Mouse (Mus musculus): ENCODE data around the gene Palm2. TPM values are rescaled to one million over a fixed set of nuclear protein-coding genes. Genes with fewer than 3 reads are reported as not detected.

The Palm2 gene
- polyA plus RNA-seq, 1 experiment from 2014 or later: 7.0 TPM

DNA sequence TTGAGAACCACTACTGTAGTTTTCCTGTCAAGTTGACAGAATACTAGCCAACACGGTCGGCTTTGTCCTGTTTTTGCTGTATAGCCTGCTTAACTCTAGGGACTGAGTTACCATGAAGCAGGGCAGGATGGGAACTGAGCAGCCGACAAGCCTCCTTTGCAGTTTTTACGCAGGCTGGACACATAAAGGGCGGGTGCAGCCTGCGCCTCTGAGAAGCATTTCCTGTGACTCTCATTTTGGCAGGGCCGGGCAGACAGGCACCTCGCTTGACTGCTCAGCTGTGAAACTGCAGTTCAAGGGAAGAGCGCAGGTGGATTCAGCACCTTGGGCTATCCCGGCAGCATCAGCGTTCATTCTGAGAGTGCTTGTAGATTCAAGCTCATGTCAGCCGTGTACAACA, 247.5 kb downstream of the Palm2 start:
- ATAC-seq (replicated peaks; ENCODE audit: insufficient number of reproducible peaks, low FRiP score, low TSS enrichment, low read depth) (no peak), DNase-seq (ENCODE audit: low spot score) (no peak)
- no peaks in the 10 kb centered on the region for H3K4me1 ChIP-seq (ENCODE audit: control insufficient read depth, insufficient read depth, low read length)
- no peaks in the 10 kb centered on the region for H3K36me3 ChIP-seq (replicated peaks; ENCODE audit: control insufficient read depth, insufficient read depth, low read depth, low read length)
- no peak overlapping the region for H3K9ac ChIP-seq (replicated peaks; ENCODE audit: low read length)
- H3K4me3 ChIP-seq (ENCODE audit: low read depth, low read length): no peak overlapping the region
- 54% methylated on average over 12 of the region's 12 CpGs for WGBS
- no peaks in the 10 kb centered on the region for H3K27me3 ChIP-seq (ENCODE audit: control insufficient read depth, insufficient read depth, low read length)
- H3K9me3 ChIP-seq (replicated peaks; ENCODE audit: control insufficient read depth, low read length): no peaks in the 10 kb centered on the region
- no peak overlapping the region for H3K27ac ChIP-seq (replicated peaks; ENCODE audit: low read depth, low read length)
- no peak overlapping the region for H3K4me2 ChIP-seq (ENCODE audit: low read depth, low read length)

DNA sequence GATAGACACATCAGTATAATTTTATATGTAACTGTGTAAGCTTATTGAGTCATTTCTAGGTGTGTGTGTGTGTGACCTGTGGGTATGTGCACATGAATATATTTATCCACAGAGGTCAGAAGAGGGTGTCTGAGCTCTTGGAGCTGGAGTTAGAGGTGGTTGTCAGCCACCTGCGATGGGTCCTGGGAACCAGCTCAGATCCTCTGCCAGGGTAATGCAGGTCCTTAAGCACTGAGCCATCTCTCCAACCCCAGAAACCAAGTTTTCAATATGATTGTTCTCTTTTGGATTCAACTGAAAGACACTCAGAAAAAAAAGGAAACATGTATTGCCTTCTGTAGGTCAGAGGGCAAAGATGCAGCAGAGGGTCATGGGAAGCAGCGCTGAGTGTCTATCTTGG, 248.3 kb downstream of the Palm2 start:
- no peak for DNase-seq (ENCODE audit: low spot score)
- no peaks in the 10 kb centered on the region for H3K4me1 ChIP-seq (ENCODE audit: control insufficient read depth, insufficient read depth, low read length)
- 94% methylated on average over 2 of the region's 2 CpGs for WGBS
- no peaks in the 10 kb centered on the region for H3K27me3 ChIP-seq (ENCODE audit: control insufficient read depth, insufficient read depth, low read length)
- H3K36me3 ChIP-seq (replicated peaks; ENCODE audit: control insufficient read depth, insufficient read depth, low read depth, low read length): no peaks in the 10 kb centered on the region
- no peak overlapping the region for H3K4me3 ChIP-seq (ENCODE audit: low read depth, low read length)
- no peak for ATAC-seq (replicated peaks; ENCODE audit: insufficient number of reproducible peaks, low FRiP score, low TSS enrichment, low read depth)
- no peaks in the 10 kb centered on the region for H3K9me3 ChIP-seq (replicated peaks; ENCODE audit: control insufficient read depth, low read length)
- H3K9ac ChIP-seq (replicated peaks; ENCODE audit: low read length): no peak overlapping the region
- no peak overlapping the region for H3K27ac ChIP-seq (replicated peaks; ENCODE audit: low read depth, low read length)
- H3K4me2 ChIP-seq (ENCODE audit: low read depth, low read length): no peak overlapping the region

DNA sequence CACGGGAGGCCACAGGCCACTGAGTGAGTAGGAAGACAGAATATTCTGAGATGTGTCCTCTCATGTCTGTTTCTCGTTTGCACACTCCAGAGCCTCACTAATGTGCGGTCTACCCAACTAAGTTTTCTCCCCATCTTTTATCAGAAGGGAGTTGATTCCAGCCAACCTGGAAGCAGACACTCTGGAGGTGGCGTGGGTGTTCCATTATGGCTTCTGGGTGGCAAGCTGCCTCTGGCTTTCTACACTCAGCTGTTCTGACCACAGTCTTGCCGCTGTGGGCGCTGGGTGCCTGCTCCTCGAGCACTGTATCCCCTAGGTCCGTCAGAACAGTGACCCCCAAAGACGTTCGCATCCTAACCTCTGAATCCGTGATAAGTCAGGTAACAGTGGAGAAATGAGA, 248.9 kb downstream of the Palm2 start:
- H3K27me3 ChIP-seq (ENCODE audit: control insufficient read depth, insufficient read depth, low read length): no peaks in the 10 kb centered on the region
- H3K4me1 ChIP-seq (ENCODE audit: control insufficient read depth, insufficient read depth, low read length): no peaks in the 10 kb centered on the region
- DNase-seq (ENCODE audit: low spot score) (no peak), ATAC-seq (replicated peaks; ENCODE audit: insufficient number of reproducible peaks, low FRiP score, low TSS enrichment, low read depth) (no peak)
- no peak overlapping the region for H3K4me2 ChIP-seq (ENCODE audit: low read depth, low read length)
- H3K4me3 ChIP-seq (ENCODE audit: low read depth, low read length): no peak overlapping the region
- no peak overlapping the region for H3K9ac ChIP-seq (replicated peaks; ENCODE audit: low read length)
- no peak overlapping the region for H3K27ac ChIP-seq (replicated peaks; ENCODE audit: low read depth, low read length)
- whole genome bisulfite sequencing: 87% methylated on average over 11 of the region's 11 CpGs
- H3K9me3 ChIP-seq (replicated peaks; ENCODE audit: control insufficient read depth, low read length): no peaks in the 10 kb centered on the region
- no peaks in the 10 kb centered on the region for H3K36me3 ChIP-seq (replicated peaks; ENCODE audit: control insufficient read depth, insufficient read depth, low read depth, low read length)

DNA sequence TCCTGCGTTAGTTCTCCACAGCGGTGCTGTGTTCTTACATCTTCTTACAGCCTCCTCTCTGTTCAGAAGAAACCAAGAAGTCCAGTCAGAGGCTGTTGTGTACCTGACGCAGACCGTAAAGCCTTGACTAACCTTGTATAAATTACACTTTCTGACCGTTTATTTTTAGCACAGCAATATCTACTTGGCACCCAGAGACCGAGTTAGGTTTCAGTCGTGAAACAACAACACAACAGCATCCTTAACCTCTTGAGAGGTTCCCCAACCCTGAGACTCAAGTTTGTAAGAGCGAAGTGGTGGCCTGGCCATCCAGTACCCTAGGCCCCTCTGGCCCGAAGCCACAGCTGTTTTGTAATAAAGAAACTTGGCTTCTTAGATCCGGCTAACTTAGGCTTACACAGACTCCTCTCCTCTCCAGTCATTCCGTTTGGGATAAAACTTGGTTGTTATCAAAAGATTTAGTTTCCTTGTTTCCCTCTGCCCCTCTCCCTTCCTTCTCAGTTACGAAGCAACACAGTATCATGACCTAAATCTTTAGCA, 250.7 kb downstream of the Palm2 start:
- Histone ChIP-seq H3K27ac (replicated peaks; ENCODE audit: low read depth, low read length) (no peak overlapping the region), H3K4me3 (ENCODE audit: low read depth, low read length) (no peak overlapping the region), H3K9ac (replicated peaks; ENCODE audit: low read length) (no peak overlapping the region), H3K4me2 (ENCODE audit: low read depth, low read length) (no peak overlapping the region), H3K9me3 (replicated peaks; ENCODE audit: control insufficient read depth, low read length) (no peaks in the 10 kb centered on the region), H3K4me1 (ENCODE audit: control insufficient read depth, insufficient read depth, low read length) (no peaks in the 10 kb centered on the region), H3K36me3 (replicated peaks; ENCODE audit: control insufficient read depth, insufficient read depth, low read depth, low read length) (no peaks in the 10 kb centered on the region), H3K27me3 (ENCODE audit: control insufficient read depth, insufficient read depth, low read length) (no peaks in the 10 kb centered on the region)
- DNase-seq (ENCODE audit: low spot score): no peak
- no peak for ATAC-seq (replicated peaks; ENCODE audit: insufficient number of reproducible peaks, low FRiP score, low TSS enrichment, low read depth)
- WGBS: 69% methylated on average over 12 of the region's 12 CpGs

DNA sequence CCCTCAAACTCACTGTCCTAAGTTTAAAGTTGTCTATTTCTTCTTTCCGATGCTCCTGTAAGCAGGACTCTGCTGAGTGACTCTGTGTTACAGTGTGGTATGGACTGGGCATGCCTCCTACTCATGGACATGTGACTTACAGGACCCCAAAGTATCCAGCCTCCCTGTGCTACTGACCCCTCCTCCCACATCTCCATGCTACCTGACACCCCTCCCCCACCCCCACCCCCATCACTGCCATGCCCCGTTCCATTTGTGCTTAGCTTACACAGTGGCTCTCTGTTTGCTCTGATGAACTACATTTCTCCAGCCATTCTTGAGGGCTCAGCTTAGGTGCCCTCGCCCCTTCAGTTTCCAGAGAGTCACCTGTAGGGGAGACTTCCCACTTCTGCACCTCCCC, 252.7 kb downstream of the Palm2 start:
- no peak overlapping the region for H3K9ac ChIP-seq (replicated peaks; ENCODE audit: low read length)
- no peak overlapping the region for H3K27ac ChIP-seq (replicated peaks; ENCODE audit: low read depth, low read length)
- no peaks in the 10 kb centered on the region for H3K4me1 ChIP-seq (ENCODE audit: control insufficient read depth, insufficient read depth, low read length)
- H3K36me3 ChIP-seq (replicated peaks; ENCODE audit: control insufficient read depth, insufficient read depth, low read depth, low read length): no peaks in the 10 kb centered on the region; the same call in 1 of the 2 replicates
- no peak overlapping the region for H3K4me3 ChIP-seq (ENCODE audit: low read depth, low read length)
- DNase-seq (ENCODE audit: low spot score) (no peak), ATAC-seq (replicated peaks; ENCODE audit: insufficient number of reproducible peaks, low FRiP score, low TSS enrichment, low read depth) (no peak)
- H3K4me2 ChIP-seq (ENCODE audit: low read depth, low read length): no peak overlapping the region
- no peaks in the 10 kb centered on the region for H3K9me3 ChIP-seq (replicated peaks; ENCODE audit: control insufficient read depth, low read length)
- H3K27me3 ChIP-seq (ENCODE audit: control insufficient read depth, insufficient read depth, low read length): no peaks in the 10 kb centered on the region
- 77% methylated on average over 3 of the region's 3 CpGs for WGBS

DNA sequence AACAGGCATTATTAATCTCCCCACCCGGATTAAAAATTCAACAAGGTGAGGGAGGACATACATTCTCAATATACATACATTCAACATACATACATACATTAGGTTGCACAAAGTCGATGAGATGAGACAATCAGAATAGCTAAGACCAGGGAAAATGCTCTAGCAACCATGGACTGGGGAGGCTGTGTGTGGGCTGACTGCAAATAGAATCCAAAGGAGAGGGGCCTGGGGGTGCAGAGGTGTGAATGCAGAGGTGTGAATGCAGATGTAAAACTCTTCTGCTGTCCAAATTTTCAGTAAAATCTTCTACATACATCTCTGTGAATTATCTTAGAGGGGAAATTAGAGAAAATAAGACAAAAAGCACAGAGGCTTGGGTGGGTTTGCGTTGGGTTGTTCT, 253.5 kb downstream of the Palm2 start:
- no peak overlapping the region for H3K4me2 ChIP-seq (ENCODE audit: low read depth, low read length)
- no peaks in the 10 kb centered on the region for H3K4me1 ChIP-seq (ENCODE audit: control insufficient read depth, insufficient read depth, low read length)
- H3K9ac ChIP-seq (replicated peaks; ENCODE audit: low read length): no peak overlapping the region
- no peak for ATAC-seq (replicated peaks; ENCODE audit: insufficient number of reproducible peaks, low FRiP score, low TSS enrichment, low read depth)
- WGBS: 87% methylated on average over 3 of the region's 3 CpGs
- H3K27ac ChIP-seq (replicated peaks; ENCODE audit: low read depth, low read length): no peak overlapping the region
- H3K4me3 ChIP-seq (ENCODE audit: low read depth, low read length): no peak overlapping the region
- no peaks in the 10 kb centered on the region for H3K27me3 ChIP-seq (ENCODE audit: control insufficient read depth, insufficient read depth, low read length)
- no peak for DNase-seq (ENCODE audit: low spot score)
- no peaks in the 10 kb centered on the region for H3K9me3 ChIP-seq (replicated peaks; ENCODE audit: control insufficient read depth, low read length)
- H3K36me3 ChIP-seq (replicated peaks; ENCODE audit: control insufficient read depth, insufficient read depth, low read depth, low read length): no peaks in the 10 kb centered on the region; the same call in 1 of the 2 replicates

DNA sequence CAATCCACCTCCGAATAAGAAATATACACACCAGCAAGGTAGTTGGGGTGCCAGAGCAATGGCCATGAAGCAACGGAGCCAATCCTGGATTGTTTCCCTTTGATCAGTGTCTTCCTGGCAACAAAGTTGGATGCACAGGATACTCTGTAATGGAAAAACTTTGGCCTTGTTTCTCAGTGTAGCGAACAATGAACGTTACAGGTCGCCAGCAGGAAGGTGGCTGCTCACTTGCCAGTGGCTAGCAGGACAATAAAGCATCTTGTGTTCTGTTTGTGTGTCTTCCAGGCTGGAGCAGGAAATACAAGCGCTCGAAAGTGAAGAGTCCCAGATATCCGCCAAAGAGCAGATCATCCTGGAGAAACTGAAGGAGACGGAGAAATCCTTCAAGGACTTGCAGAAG, 254.1 kb downstream of the Palm2 start:
- Histone ChIP-seq H3K9ac (replicated peaks; ENCODE audit: low read length) (no peak overlapping the region), H3K4me1 (ENCODE audit: control insufficient read depth, insufficient read depth, low read length) (no peaks in the 10 kb centered on the region), H3K36me3 (replicated peaks; ENCODE audit: control insufficient read depth, insufficient read depth, low read depth, low read length) (no peaks in the 10 kb centered on the region; the same call in 1 of the 2 replicates), H3K4me3 (ENCODE audit: low read depth, low read length) (no peak overlapping the region), H3K9me3 (replicated peaks; ENCODE audit: control insufficient read depth, low read length) (no peaks in the 10 kb centered on the region), H3K4me2 (ENCODE audit: low read depth, low read length) (no peak overlapping the region), H3K27me3 (ENCODE audit: control insufficient read depth, insufficient read depth, low read length) (no peaks in the 10 kb centered on the region), H3K27ac (replicated peaks; ENCODE audit: low read depth, low read length) (no peak overlapping the region)
- no peak for DNase-seq (ENCODE audit: low spot score)
- no peak for ATAC-seq (replicated peaks; ENCODE audit: insufficient number of reproducible peaks, low FRiP score, low TSS enrichment, low read depth)
- WGBS: 73% methylated on average over 9 of the region's 9 CpGs

DNA sequence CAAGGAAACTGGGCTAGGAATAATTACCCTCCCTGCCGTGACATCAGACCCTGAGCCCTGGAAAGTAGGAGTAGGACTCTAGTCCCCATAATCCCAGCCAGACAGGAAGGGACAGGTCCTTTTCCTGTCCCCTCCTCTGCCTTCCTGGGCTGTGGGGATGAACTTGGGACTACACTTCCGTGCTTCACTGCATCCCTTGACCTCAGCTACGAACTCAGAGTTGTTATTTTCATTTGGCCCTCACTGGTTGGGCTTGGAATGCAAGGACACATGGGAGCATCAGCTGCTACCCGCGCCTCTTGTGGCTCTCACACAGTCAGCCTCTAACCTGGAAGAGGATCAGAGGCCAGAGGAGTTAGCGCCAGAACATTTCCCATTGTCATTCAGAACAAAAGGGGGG, 256.0 kb downstream of the Palm2 start:
- Histone ChIP-seq H3K4me1 (ENCODE audit: control insufficient read depth, insufficient read depth, low read length) (no peaks in the 10 kb centered on the region), H3K4me3 (ENCODE audit: low read depth, low read length) (no peak overlapping the region), H3K9me3 (replicated peaks; ENCODE audit: control insufficient read depth, low read length) (no peaks in the 10 kb centered on the region), H3K9ac (replicated peaks; ENCODE audit: low read length) (no peak overlapping the region), H3K36me3 (replicated peaks; ENCODE audit: control insufficient read depth, insufficient read depth, low read depth, low read length) (no peaks in the 10 kb centered on the region; the same call in 1 of the 2 replicates), H3K4me2 (ENCODE audit: low read depth, low read length) (no peak overlapping the region), H3K27ac (replicated peaks; ENCODE audit: low read depth, low read length) (no peak overlapping the region), H3K27me3 (ENCODE audit: control insufficient read depth, insufficient read depth, low read length) (no peaks in the 10 kb centered on the region)
- ATAC-seq (replicated peaks; ENCODE audit: insufficient number of reproducible peaks, low FRiP score, low TSS enrichment, low read depth) (no peak), DNase-seq (ENCODE audit: low spot score) (no peak)
- WGBS: 69% methylated on average over 6 of the region's 6 CpGs

Data from embryonic facial prominence, embryonic 11.5 days (tissue).